Mouse (Mus musculus): ENCODE measurements around the gene Smim13.

Smim13 gene

GRCm38 (mm10) chr13:41293595-41293994 is 44.0 kb downstream of the Smim13 start:
- no peak for DNase-seq

- no peak for DNase-seq
Measured at GRCm38 (mm10) chr13:41295886-41296285, 46.2 kb downstream of the Smim13 start.

DNA sequence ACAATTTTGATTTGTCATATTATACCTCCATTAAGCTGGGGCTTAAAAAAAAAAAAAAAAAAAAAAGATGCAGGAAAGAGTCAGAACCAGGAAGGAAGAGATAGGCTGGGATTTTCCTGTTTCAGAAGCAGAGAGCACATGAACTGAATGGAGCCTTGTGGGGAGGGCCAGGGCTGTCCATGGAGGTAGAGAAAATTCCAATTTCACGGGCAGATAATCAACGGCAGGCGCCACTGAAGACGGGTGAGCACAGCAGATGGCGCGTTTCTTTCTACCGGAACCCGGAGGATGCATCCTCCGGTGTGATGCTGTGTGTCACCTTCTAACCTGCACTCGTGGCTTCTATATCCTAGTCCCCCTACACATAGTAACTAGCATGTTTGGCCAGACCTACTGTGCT is 46.8 kb downstream of the Smim13 start:
- no peak for DNase-seq

DNA sequence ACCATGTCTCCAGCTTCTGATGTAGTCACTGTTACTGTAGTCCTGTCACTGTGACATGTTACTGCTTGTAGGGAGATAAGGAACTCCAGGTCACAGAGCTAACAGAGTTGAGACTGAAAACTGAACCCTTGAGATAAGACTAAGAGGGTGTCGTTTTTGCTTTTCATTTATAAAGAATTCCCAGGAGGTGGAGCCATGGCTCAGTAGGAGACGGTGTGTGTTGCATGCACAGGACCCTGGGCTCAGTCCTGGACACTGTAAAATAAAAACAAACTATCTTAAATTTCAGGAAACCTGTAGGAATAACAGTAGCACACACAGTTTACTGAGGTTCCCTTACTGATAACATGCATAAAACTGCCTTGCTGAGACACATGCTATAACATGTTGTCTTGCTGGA is 48.9 kb downstream of the Smim13 start:
- no peak for DNase-seq

DNA sequence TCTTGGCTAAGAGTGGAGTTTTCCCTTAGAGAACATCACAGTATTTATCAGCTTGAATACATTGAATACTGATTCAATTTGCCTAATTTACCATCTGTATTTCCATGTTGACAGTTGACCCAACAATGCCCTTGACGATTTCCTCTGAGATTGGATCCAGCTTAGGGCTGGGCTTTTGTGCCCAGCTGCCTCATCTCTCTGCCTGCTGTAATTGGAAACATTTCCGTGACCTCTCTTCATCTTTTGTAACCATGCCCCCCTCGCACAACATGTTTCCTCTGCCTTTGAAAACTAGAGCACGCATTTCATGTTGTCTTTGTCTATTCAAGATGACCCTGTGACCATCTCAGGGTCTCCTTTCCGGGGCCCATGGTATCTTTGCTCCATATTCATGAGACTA is 49.4 kb downstream of the Smim13 start:
- no peak for DNase-seq

- DNase-seq, result no peak
Measured at GRCm38 (mm10) chr13:41300037-41300436, 50.4 kb downstream of the Smim13 start.

- DNase-seq, result peak; percentile 15
Measured at GRCm38 (mm10) chr13:41302716-41303115, 53.1 kb downstream of the Smim13 start.

- no peak for DNase-seq
Measured at GRCm38 (mm10) chr13:41320749-41321148, 71.1 kb downstream of the Smim13 start.

- DNase-seq, result no peak
Measured at GRCm38 (mm10) chr13:41321433-41321832, 71.8 kb downstream of the Smim13 start.

- DNase-seq, result no peak
Measured at GRCm38 (mm10) chr13:41324631-41325030, 75.0 kb downstream of the Smim13 start.

- DNase-seq, result no peak
Measured at GRCm38 (mm10) chr13:41325346-41325745, 75.7 kb downstream of the Smim13 start.

DNA sequence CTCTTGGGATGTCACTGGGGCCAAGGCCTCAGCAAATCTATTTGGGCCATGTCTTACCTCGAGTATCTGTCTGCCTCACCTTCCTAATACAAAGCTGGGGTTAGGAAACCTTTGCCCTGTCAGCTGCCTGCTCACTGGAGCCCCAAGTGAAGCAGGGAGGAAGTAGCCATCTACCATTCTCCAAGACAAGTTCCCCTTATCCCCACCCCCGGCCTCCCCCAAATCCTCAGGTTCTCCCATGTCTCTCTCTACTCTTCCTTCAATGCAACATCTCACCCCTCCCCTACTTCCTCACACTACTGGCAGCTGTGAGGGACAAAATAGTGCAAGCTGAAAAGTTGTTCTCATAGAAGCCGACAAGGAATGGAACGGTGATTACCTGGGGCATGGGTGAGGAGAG is 76.5 kb downstream of the Smim13 start:
- DNase-seq, result no peak

Measured in cerebellum, adult 9-11 months (tissue).